ENCODE assay signal across 19 mouse cellular contexts in genomic region chr7:72507946-72508345, GRCm38 (mm10).
DNase-seq lines count a peak whose midpoint lies in the region; ATAC-seq lines count a peak whose summit lies in the region.
"Had no signal": no experiment of that assay in that cellular context is flagged by ENCODE, and none has a peak within 500 bp of the region (broad histone marks: within the 10 kb centered on the region; RNA-seq: fewer than 3 reads in every experiment).

No protein-coding gene starts in this region.

- ATAC-seq in kidney, embryonic 14.5 days (ENCODE audit: low FRiP score, low TSS enrichment): no peak
- ATAC-seq: forebrain, embryonic 14.5 days had no signal

- H3K4me3 ChIP-seq in kidney, embryonic 14.5 days (ENCODE audit: low read length): no peak overlapping the region
- H3K4me3 ChIP-seq: heart, embryonic 13.5 days; limb, embryonic 12.5 days; liver, embryonic 13.5 days; lung, embryonic 15.5 days; midbrain, embryonic 10.5 days had no signal

- no peak overlapping the region for H3K4me2 ChIP-seq in kidney, embryonic 14.5 days (replicated peaks; ENCODE audit: low read depth, low read length)
- H3K4me2 ChIP-seq: heart, embryonic 13.5 days; hindbrain, embryonic 14.5 days; limb, embryonic 12.5 days; liver, embryonic 13.5 days; lung, embryonic 15.5 days had no signal

- peak; percentile 32 for DNase-seq in kidney, adult 9 months
- DNase-seq in embryo, embryonic 11 days: peak; percentile 63
- peak; percentile 59 for DNase-seq in forelimb bud, embryonic 11.5 days (ENCODE audit: low read depth, low spot score)
- peak; percentile 49 for DNase-seq in mesoderm, embryonic 11.5 days (ENCODE audit: low read depth, low spot score)
- no peak for DNase-seq in cerebellum, postnatal 10 days
- no peak for DNase-seq in heart, adult 18-20 months
- DNase-seq: adrenal gland, adult 8-10 months; cerebellum, adult 9-10 months; liver, embryonic 13.5 days; lung, postnatal 4 days; retina, postnatal 1 day had no signal

- 38% methylated on average over 5 of the region's 5 CpGs for WGBS in kidney, embryonic 14.5 days

- H3K27me3 ChIP-seq in kidney, embryonic 14.5 days (ENCODE audit: control insufficient read depth, insufficient read depth, low read length): no peaks in the 10 kb centered on the region
- H3K27me3 ChIP-seq: heart, embryonic 13.5 days; limb, embryonic 12.5 days; liver, embryonic 13.5 days; lung, embryonic 15.5 days had no signal

- no peak overlapping the region for H3K9ac ChIP-seq in kidney, embryonic 14.5 days (ENCODE audit: low read depth, low read length)
- H3K9ac ChIP-seq: heart, embryonic 13.5 days; hindbrain, embryonic 14.5 days; limb, embryonic 12.5 days; liver, embryonic 13.5 days; lung, embryonic 15.5 days had no signal

- no peak overlapping the region for H3K27ac ChIP-seq in kidney, embryonic 14.5 days (ENCODE audit: low read depth, low read length)
- H3K27ac ChIP-seq: heart, embryonic 13.5 days; hindbrain, embryonic 14.5 days; kidney, postnatal 0 days; limb, embryonic 12.5 days; liver, embryonic 13.5 days; lung, embryonic 15.5 days; midbrain, embryonic 10.5 days had no signal

- H3K36me3 ChIP-seq in kidney, embryonic 14.5 days (ENCODE audit: control insufficient read depth, insufficient read depth, low read length): no peaks in the 10 kb centered on the region
- H3K36me3 ChIP-seq: heart, embryonic 13.5 days; limb, embryonic 12.5 days; liver, embryonic 13.5 days; lung, embryonic 15.5 days; midbrain, embryonic 10.5 days had no signal

- no peaks in the 10 kb centered on the region for H3K9me3 ChIP-seq in kidney, embryonic 14.5 days (ENCODE audit: control insufficient read depth, low read length)
- H3K9me3 ChIP-seq: heart, embryonic 13.5 days; limb, embryonic 12.5 days; liver, embryonic 13.5 days; lung, embryonic 15.5 days; midbrain, embryonic 10.5 days had no signal

- 0 out of 2 replicates have a peak, but pooled peaks cover 5% of the 10 kb centered on the region for H3K4me1 ChIP-seq in kidney, embryonic 14.5 days (ENCODE audit: control insufficient read depth, insufficient read depth, low read length)
- H3K4me1 ChIP-seq: liver, embryonic 13.5 days had no signal

Comparison
In these comparisons a context has a peak if more than half of its experiments do, and no peak if none do; other contexts are left out.
1. DNase-seq: peak in kidney, adult 9 months (single experiment), embryo, embryonic 11 days (single experiment), forelimb bud, embryonic 11.5 days (single experiment) and mesoderm, embryonic 11.5 days (single experiment); none in cerebellum, postnatal 10 days (0 of 2) and heart, adult 18-20 months (0 of 2).